Mouse (Mus musculus) liver, embryonic 16.5 days (tissue): ENCODE results near the gene Chst8. TPM values are rescaled to one million over a fixed set of nuclear protein-coding genes. Genes with fewer than 3 reads are reported as not detected.

Experiments
- ATAC-seq: fragments of 200-750 bp; cut with Nextera tagmentation; 2 replicates; pipeline ENCODE4 v1.8.0; 2017; ENCODE audit warnings: low read depth, mild to moderate bottlenecking, moderate number of reproducible peaks, moderate library complexity
- H3K27ac ChIP-seq: fragments of 300-500 bp; sonication (generic); 2 replicates; pipeline ENCODE4 v1.5.1; 2014; ENCODE audit warnings: mild to moderate bottlenecking, low read length
- H3K27me3 ChIP-seq: fragments of 300-500 bp; sonication (generic); 2 replicates; pipeline ENCODE4 v1.6.1; 2014; ENCODE audit warnings: low read depth, low read length, mixed read lengths; ENCODE audit not compliant: control insufficient read depth, insufficient read depth
- H3K36me3 ChIP-seq: fragments of 300-500 bp; sonication (generic); 2 replicates; pipeline ENCODE4 v1.6.1; 2014; ENCODE audit warnings: mild to moderate bottlenecking; ENCODE audit not compliant: control insufficient read depth, insufficient read depth
- H3K4me1 ChIP-seq: fragments of 300-500 bp; sonication (generic); 2 replicates; pipeline ENCODE4 v1.6.1; 2014; ENCODE audit warnings: low read depth, low read length, mixed read lengths; ENCODE audit not compliant: control insufficient read depth
- H3K4me2 ChIP-seq: fragments of 300-500 bp; sonication (generic); 2 replicates; pipeline ENCODE4 v1.6.1; 2014; ENCODE audit warnings: low read depth, low read length, mixed read lengths
- H3K4me3 ChIP-seq: fragments of 300-500 bp; sonication (generic); 2 replicates; pipeline ENCODE4 v1.5.1; 2014; ENCODE audit warnings: low read depth, mild to moderate bottlenecking, low read length
- H3K9ac ChIP-seq: fragments of 300-500 bp; sonication (generic); 2 replicates; pipeline ENCODE4 v1.6.1; 2014; ENCODE audit warnings: low read depth, low read length
- H3K9me3 ChIP-seq: fragments of 300-500 bp; sonication (generic); replicated peaks from 2 replicates; pipeline ENCODE4 v1.6.1; 2016; ENCODE audit warnings: low read length; ENCODE audit not compliant: control insufficient read depth
- WGBS: fragments of 180-500 bp; shearing (Covaris S2); extraction: QIAGEN DNeasy Blood & Tissue Kit; methylation state at CpG from one replicate; pipeline ENCODE4 v1.1.7; 2014; ENCODE audit not compliant: insufficient replicate concordance; 5-methylcytosine and 5-hydroxymethylcytosine counted together
- polyA plus RNA-seq: library from polyadenylated mRNA; unstranded; fragments of >200 nt; fragmentation: Nextera tagmentation; extraction: Ambion mirVana; gene quantifications from 2 replicates; pipeline ENCODE4 v1.2.1, GENCODE M21; 2015

Gene Chst8
- polyA plus RNA-seq, 1 experiment from 2014 or later: 0.33 TPM

- 44% methylated on average over 8 of the region's 8 CpGs for WGBS
- no peaks in the 10 kb centered on the region for H3K36me3 ChIP-seq
- no peaks in the 10 kb centered on the region for H3K27me3 ChIP-seq
- H3K4me2 ChIP-seq: no peak overlapping the region
- H3K4me1 ChIP-seq: no peaks in the 10 kb centered on the region
- no peak overlapping the region for H3K4me3 ChIP-seq
- no peak overlapping the region for H3K27ac ChIP-seq
- no peaks in the 10 kb centered on the region for H3K9me3 ChIP-seq
- no peak for ATAC-seq
- H3K9ac ChIP-seq: no peak overlapping the region
Observed at GRCm38 (mm10) chr7:34769531-34769930, 43.0 kb downstream of the Chst8 start.

GRCm38 (mm10) chr7:34764250-34765148, 48.0 kb downstream of the Chst8 start:
- H3K9ac ChIP-seq: no peak overlapping the region
- ATAC-seq: no peak
- H3K27ac ChIP-seq: no peak overlapping the region
- H3K4me2 ChIP-seq: no peak overlapping the region
- 64% methylated on average over 18 of the region's 18 CpGs for WGBS
- H3K9me3 ChIP-seq: no peaks in the 10 kb centered on the region
- no peak overlapping the region for H3K4me3 ChIP-seq
- H3K36me3 ChIP-seq: no peaks in the 10 kb centered on the region
- no peaks in the 10 kb centered on the region for H3K4me1 ChIP-seq
- no peaks in the 10 kb centered on the region for H3K27me3 ChIP-seq

GRCm38 (mm10) chr7:34759378-34759822, 53.1 kb downstream of the Chst8 start:
- Histone ChIP-seq H3K27ac (no peak overlapping the region), H3K4me3 (no peak overlapping the region)
- ATAC-seq: no peak

DNA sequence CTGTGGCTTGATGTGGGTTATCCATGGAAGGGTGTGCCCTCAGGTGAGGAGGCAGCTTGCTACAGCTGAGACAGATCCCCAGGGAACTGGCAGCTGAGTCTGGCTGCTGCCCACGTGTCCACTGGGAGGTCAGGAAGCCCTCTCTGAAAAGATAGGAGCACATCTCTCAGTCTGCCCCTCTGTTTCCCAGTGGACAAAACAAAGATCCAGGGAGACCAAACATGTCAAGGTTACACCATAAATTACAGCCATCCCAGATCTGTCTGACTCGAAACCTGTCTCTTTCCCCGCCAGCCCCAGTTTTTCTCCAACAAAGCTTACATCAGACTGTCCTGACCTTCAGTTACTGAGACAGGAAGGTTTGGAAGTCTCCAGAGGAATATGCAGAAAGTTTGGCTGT, 53.8 kb downstream of the Chst8 start:
- ATAC-seq: no peak
- Histone ChIP-seq H3K9me3 (no peaks in the 10 kb centered on the region), H3K27me3 (no peaks in the 10 kb centered on the region), H3K36me3 (no peaks in the 10 kb centered on the region), H3K27ac (no peak overlapping the region), H3K4me2 (no peak overlapping the region), H3K4me3 (no peak overlapping the region), H3K9ac (no peak overlapping the region), H3K4me1 (no peaks in the 10 kb centered on the region)
- WGBS: 54% methylated on average over 3 of the region's 3 CpGs

More at GRCm38 (mm10) chr7:34759378-34759822, 53.1 kb downstream of the Chst8 start:
- Histone ChIP-seq H3K36me3 (no peaks in the 10 kb centered on the region), H3K27me3 (no peaks in the 10 kb centered on the region), H3K9ac (no peak overlapping the region), H3K9me3 (no peaks in the 10 kb centered on the region), H3K4me2 (no peak overlapping the region), H3K4me1 (no peaks in the 10 kb centered on the region)
- 63% methylated on average over 6 of the region's 7 CpGs for WGBS

GRCm38 (mm10) chr7:34757513-34757912, 55.0 kb downstream of the Chst8 start:
- 54% methylated on average over 4 of the region's 4 CpGs for WGBS
- Histone ChIP-seq H3K36me3 (no peaks in the 10 kb centered on the region), H3K4me2 (no peak overlapping the region), H3K4me3 (no peak overlapping the region), H3K27ac (no peak overlapping the region), H3K4me1 (no peaks in the 10 kb centered on the region), H3K9ac (no peak overlapping the region), H3K27me3 (no peaks in the 10 kb centered on the region), H3K9me3 (no peaks in the 10 kb centered on the region)
- no peak for ATAC-seq

- H3K9ac ChIP-seq: no peak overlapping the region
- no peaks in the 10 kb centered on the region for H3K9me3 ChIP-seq
- no peaks in the 10 kb centered on the region for H3K4me1 ChIP-seq
- H3K4me2 ChIP-seq: no peak overlapping the region
- H3K4me3 ChIP-seq: no peak overlapping the region
- H3K27ac ChIP-seq: no peak overlapping the region
- no peaks in the 10 kb centered on the region for H3K27me3 ChIP-seq
- ATAC-seq: no peak
- no peaks in the 10 kb centered on the region for H3K36me3 ChIP-seq
- WGBS: 69% methylated on average over 32 of the region's 32 CpGs
Observed at GRCm38 (mm10) chr7:34753140-34753886, 59.2 kb downstream of the Chst8 start.

GRCm38 (mm10) chr7:34752151-34752762, 60.3 kb downstream of the Chst8 start:
- H3K9ac ChIP-seq: no peak overlapping the region
- no peaks in the 10 kb centered on the region for H3K4me1 ChIP-seq
- no peak overlapping the region for H3K4me3 ChIP-seq
- no peak overlapping the region for H3K27ac ChIP-seq
- H3K4me2 ChIP-seq: no peak overlapping the region
- H3K9me3 ChIP-seq: no peaks in the 10 kb centered on the region
- H3K36me3 ChIP-seq: no peaks in the 10 kb centered on the region
- no peaks in the 10 kb centered on the region for H3K27me3 ChIP-seq
- no peak for ATAC-seq
- 38% methylated on average over 10 of the region's 10 CpGs for WGBS

GRCm38 (mm10) chr7:34750350-34750749, 62.2 kb downstream of the Chst8 start:
- no peaks in the 10 kb centered on the region for H3K36me3 ChIP-seq
- no peaks in the 10 kb centered on the region for H3K27me3 ChIP-seq
- H3K9ac ChIP-seq: no peak overlapping the region
- no peak overlapping the region for H3K27ac ChIP-seq
- no peaks in the 10 kb centered on the region for H3K4me1 ChIP-seq
- no peak overlapping the region for H3K4me2 ChIP-seq
- WGBS: 66% methylated on average over 7 of the region's 7 CpGs
- ATAC-seq: no peak
- no peaks in the 10 kb centered on the region for H3K9me3 ChIP-seq
- H3K4me3 ChIP-seq: no peak overlapping the region
